Mouse (Mus musculus) stomach, postnatal 0 days (tissue): ENCODE data around the gene Ubash3a. TPM values are rescaled to one million over a fixed set of nuclear protein-coding genes. Genes with fewer than 3 reads are reported as not detected.

Source experiments
- ATAC-seq: fragments of 200-750 bp; cut with Nextera tagmentation; 2 replicates; pipeline ENCODE4 v1.8.0; 2017; ENCODE audit not compliant: low FRiP score, low TSS enrichment
- DNase-seq: peaks from one replicate; pipeline ENCODE4 v3.0.0-alpha.2; 2016; ENCODE audit warnings: low spot score
- H3K27ac ChIP-seq: fragments of 300-500 bp; sonication (generic); replicated peaks from 2 replicates; pipeline ENCODE4 v1.5.1; 2014; ENCODE audit warnings: mild to moderate bottlenecking, control low read depth
- H3K27me3 ChIP-seq: fragments of 300-500 bp; sonication (generic); 2 replicates; pipeline ENCODE4 v1.6.1; 2014; ENCODE audit warnings: low read length; ENCODE audit not compliant: control insufficient read depth, insufficient read depth
- H3K36me3 ChIP-seq: fragments of 300-500 bp; sonication (generic); 2 replicates; pipeline ENCODE4 v1.6.1; 2014; ENCODE audit warnings: low read length, mixed read lengths; ENCODE audit not compliant: control insufficient read depth, insufficient read depth
- H3K4me1 ChIP-seq: fragments of 300-500 bp; sonication (generic); replicated peaks from 2 replicates; pipeline ENCODE4 v1.6.1; 2014; ENCODE audit warnings: antibody characterized with exemption; ENCODE audit not compliant: control insufficient read depth, insufficient read depth
- H3K4me2 ChIP-seq: fragments of 300-500 bp; sonication (generic); replicated peaks from 2 replicates; pipeline ENCODE4 v1.6.1; 2014; ENCODE audit warnings: low read depth, mild to moderate bottlenecking, control low read depth, moderate library complexity
- H3K4me3 ChIP-seq: fragments of 300-500 bp; sonication (generic); 2 replicates; pipeline ENCODE4 v1.5.1; 2014; ENCODE audit warnings: low read depth, low read length, control low read depth
- H3K9ac ChIP-seq: fragments of 300-500 bp; sonication (generic); 2 replicates; pipeline ENCODE4 v1.6.1; 2014; ENCODE audit warnings: mild to moderate bottlenecking, low read length, control low read depth, mixed read lengths
- H3K9me3 ChIP-seq: fragments of 300-500 bp; sonication (generic); 2 replicates; pipeline ENCODE4 v1.6.1; 2016; ENCODE audit warnings: low read length; ENCODE audit not compliant: control insufficient read depth
- CTCF ChIP-seq: IDR thresholded peaks from 2 replicates; pipeline ENCODE4 v1.5.1; 2016; ENCODE audit warnings: antibody characterized with exemption, low read depth, mild to moderate bottlenecking, moderate library complexity
- EP300 ChIP-seq: optimal IDR thresholded peaks from 2 replicates; pipeline ENCODE3; 2016; ENCODE audit warnings: antibody characterized with exemption
- WGBS: fragments of 180-500 bp; shearing (Covaris S2); extraction: QIAGEN DNeasy Blood & Tissue Kit; methylation state at CpG from one replicate; pipeline ENCODE4 v1.1.7; 2014; 5-methylcytosine and 5-hydroxymethylcytosine counted together
- polyA plus RNA-seq: library from polyadenylated mRNA; unstranded; fragments of >200 nt; fragmentation: Nextera tagmentation; extraction: Ambion mirVana; gene quantifications from 2 replicates; pipeline ENCODE4 v1.2.1, GENCODE M21; 2015

Gene Ubash3a
- polyA plus RNA-seq, 1 experiment from 2014 or later: 0.13 TPM

- TF ChIP-seq CTCF (no peak), EP300 (no peak)
- no peaks in the 10 kb centered on the region for H3K27me3 ChIP-seq
- H3K36me3 ChIP-seq: no peaks in the 10 kb centered on the region
- H3K27ac ChIP-seq: no peak overlapping the region
- 0 out of 2 replicates have a peak, but pooled peaks cover 2% of the 10 kb centered on the region for H3K4me1 ChIP-seq
- whole genome bisulfite sequencing: 47% methylated on average over 6 of the region's 6 CpGs
- ATAC-seq (no peak), DNase-seq (no peak)
- H3K9me3 ChIP-seq: no peaks in the 10 kb centered on the region
- H3K4me2 ChIP-seq: no peak overlapping the region
- H3K9ac ChIP-seq: no peak overlapping the region
- H3K4me3 ChIP-seq: no peak overlapping the region
Observed at GRCm38 (mm10) chr17:31280269-31280668, 72.6 kb downstream of the Ubash3a start.

GRCm38 (mm10) chr17:31281830-31282686 is 74.4 kb downstream of the Ubash3a start:
- no peak overlapping the region for H3K4me2 ChIP-seq

GRCm38 (mm10) chr17:31282687-31283053 is 75.0 kb downstream of the Ubash3a start:
- no peak overlapping the region for H3K27ac ChIP-seq
- H3K9me3 ChIP-seq: no peaks in the 10 kb centered on the region
- TF ChIP-seq CTCF (no peak), EP300 (no peak)
- no peak overlapping the region for H3K4me3 ChIP-seq
- H3K9ac ChIP-seq: no peak overlapping the region
- DNase-seq (no peak), ATAC-seq (no peak)
- H3K4me1 ChIP-seq: no peaks in the 10 kb centered on the region
- H3K36me3 ChIP-seq: no peaks in the 10 kb centered on the region
- H3K27me3 ChIP-seq: no peaks in the 10 kb centered on the region
- H3K4me2 ChIP-seq: no peak overlapping the region
- 34% methylated on average over 7 of the region's 7 CpGs for WGBS

More at GRCm38 (mm10) chr17:31281830-31282686, 74.4 kb downstream of the Ubash3a start:
- Histone ChIP-seq H3K4me3 (no peak overlapping the region), H3K27me3 (no peaks in the 10 kb centered on the region), H3K4me1 (no peaks in the 10 kb centered on the region), H3K9me3 (no peaks in the 10 kb centered on the region), H3K27ac (no peak overlapping the region), H3K36me3 (no peaks in the 10 kb centered on the region), H3K9ac (no peak overlapping the region)
- WGBS: 54% methylated on average over 19 of the region's 19 CpGs
- DNase-seq: no peak
- TF ChIP-seq EP300: no peak
- TF ChIP-seq CTCF: peak; percentile 54
- ATAC-seq: no peak

- Histone ChIP-seq H3K27ac (no peak overlapping the region), H3K9ac (no peak overlapping the region), H3K36me3 (no peaks in the 10 kb centered on the region), H3K4me3 (no peak overlapping the region), H3K9me3 (no peaks in the 10 kb centered on the region), H3K4me2 (no peak overlapping the region), H3K4me1 (no peaks in the 10 kb centered on the region), H3K27me3 (no peaks in the 10 kb centered on the region)
- WGBS: 61% methylated on average over 2 of the region's 2 CpGs
- ATAC-seq (no peak), DNase-seq (no peak)
- TF ChIP-seq EP300 (no peak), CTCF (no peak)
Observed at GRCm38 (mm10) chr17:31285867-31286266, 78.2 kb downstream of the Ubash3a start.

GRCm38 (mm10) chr17:31286492-31286891 is 78.8 kb downstream of the Ubash3a start, which contains the start of gene Slc37a1:
Slc37a1 (plus strand) TSS chr17:31286792.
- H3K9me3 ChIP-seq: no peaks in the 10 kb centered on the region
- H3K4me1 ChIP-seq: no peaks in the 10 kb centered on the region
- H3K27ac ChIP-seq: no peak within 1 kb of the TSS
- no peaks in the 10 kb centered on the region for H3K36me3 ChIP-seq
- 100% methylated on average over 1 of the region's 1 CpGs for WGBS
- no peak within 1 kb of the TSS for H3K9ac ChIP-seq
- no peak within 1 kb of the TSS for H3K4me3 ChIP-seq
- DNase-seq (no peak), ATAC-seq (no peak)
- no peaks in the 10 kb centered on the region for H3K27me3 ChIP-seq
- H3K4me2 ChIP-seq: no peak within 1 kb of the TSS
- no peak for TF ChIP-seq CTCF
- TF ChIP-seq EP300: no peak

GRCm38 (mm10) chr17:31287216-31287615 is 79.5 kb downstream of the Ubash3a start:
- 69% methylated on average over 3 of the region's 3 CpGs for WGBS

More at GRCm38 (mm10) chr17:31287216-31287615, 79.5 kb downstream of the Ubash3a start:
- H3K27me3 ChIP-seq: no peaks in the 10 kb centered on the region
- H3K9ac ChIP-seq: no peak overlapping the region
- H3K27ac ChIP-seq: no peak overlapping the region
- ATAC-seq (no peak), DNase-seq (no peak)
- TF ChIP-seq EP300: no peak
- no peak for TF ChIP-seq CTCF
- no peak overlapping the region for H3K4me3 ChIP-seq
- H3K4me1 ChIP-seq: no peaks in the 10 kb centered on the region
- no peak overlapping the region for H3K4me2 ChIP-seq
- H3K36me3 ChIP-seq: no peaks in the 10 kb centered on the region
- H3K9me3 ChIP-seq: no peaks in the 10 kb centered on the region
